Mouse (Mus musculus): ENCODE measurements around the gene Atp13a3. TPM values are rescaled to one million over a fixed set of nuclear protein-coding genes. Genes with fewer than 3 reads are reported as not detected.
"Not testable (repeated sequence)": the region's sequence is repeated elsewhere in the genome, so short reads cannot be mapped to it uniquely, and the experiment has no call there.

The Atp13a3 gene
- polyA plus RNA-seq (2015; fragmentation: Nextera tagmentation; extraction: Ambion mirVana), result 8.4 and 11.7 TPM in 2 replicates

DNA sequence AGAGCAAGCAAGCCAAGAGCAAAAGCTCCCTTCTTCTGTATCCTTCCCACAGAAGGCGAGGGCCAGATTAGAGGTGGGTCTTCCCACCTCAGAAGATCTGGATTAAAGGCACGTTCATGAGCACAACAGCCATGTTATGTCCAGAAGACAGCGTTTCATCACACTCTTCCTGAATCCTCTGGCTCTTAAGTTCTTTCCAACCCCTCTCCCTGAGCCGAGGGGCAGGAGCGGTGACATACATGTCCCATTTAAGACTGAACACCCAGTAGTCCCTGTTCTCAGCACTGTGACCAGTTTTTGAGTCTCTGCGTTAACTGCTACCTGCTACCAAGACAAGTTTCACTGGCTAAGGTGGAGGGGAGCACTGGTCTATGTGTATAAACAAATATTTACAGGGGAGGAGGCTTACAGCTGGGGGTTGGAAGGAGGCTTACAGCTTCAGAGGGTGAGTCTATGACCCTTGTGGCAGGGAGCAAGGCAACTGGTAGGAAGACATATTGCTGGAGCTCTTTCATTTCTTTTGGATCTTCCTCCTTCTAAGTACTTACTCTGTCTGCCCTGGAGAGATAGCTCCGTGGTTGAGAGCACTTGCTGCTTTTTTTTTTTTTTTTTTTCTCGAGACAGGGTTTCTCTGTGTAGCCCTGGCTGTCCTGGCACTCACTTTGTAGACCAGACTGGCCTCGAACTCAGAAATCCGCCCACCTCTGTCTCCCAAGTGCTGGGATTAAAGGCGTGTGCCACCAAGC lies at the start of gene Atp13a3:
TSS of gene Atp13a3 (minus strand) at position 51 of the 746 bp plus-strand sequence.
- no peaks in the 10 kb centered on the region for H3K4me1 ChIP-seq (ENCODE audit: insufficient read depth, low read length)
- H3K4me3 ChIP-seq (ENCODE audit: low read length), result no peak within 1 kb of the TSS
- H3K9ac ChIP-seq (replicated peaks; ENCODE audit: low read length), result no peak within 1 kb of the TSS
- WGBS, result 73% methylated on average over 11 of the region's 11 CpGs
- H3K36me3 ChIP-seq (ENCODE audit: insufficient read depth, low read length), result no peaks in the 10 kb centered on the region
- no peak for ATAC-seq (ENCODE audit: low FRiP score, low TSS enrichment)
- H3K27me3 ChIP-seq (ENCODE audit: insufficient read depth, low read length), result no peaks in the 10 kb centered on the region
- H3K4me2 ChIP-seq (replicated peaks; ENCODE audit: low read depth, low read length), result no peak within 1 kb of the TSS
- H3K27ac ChIP-seq (ENCODE audit: low read length), result no peak within 1 kb of the TSS
- no peaks in the 10 kb centered on the region for H3K9me3 ChIP-seq (ENCODE audit: low read length)

DNA sequence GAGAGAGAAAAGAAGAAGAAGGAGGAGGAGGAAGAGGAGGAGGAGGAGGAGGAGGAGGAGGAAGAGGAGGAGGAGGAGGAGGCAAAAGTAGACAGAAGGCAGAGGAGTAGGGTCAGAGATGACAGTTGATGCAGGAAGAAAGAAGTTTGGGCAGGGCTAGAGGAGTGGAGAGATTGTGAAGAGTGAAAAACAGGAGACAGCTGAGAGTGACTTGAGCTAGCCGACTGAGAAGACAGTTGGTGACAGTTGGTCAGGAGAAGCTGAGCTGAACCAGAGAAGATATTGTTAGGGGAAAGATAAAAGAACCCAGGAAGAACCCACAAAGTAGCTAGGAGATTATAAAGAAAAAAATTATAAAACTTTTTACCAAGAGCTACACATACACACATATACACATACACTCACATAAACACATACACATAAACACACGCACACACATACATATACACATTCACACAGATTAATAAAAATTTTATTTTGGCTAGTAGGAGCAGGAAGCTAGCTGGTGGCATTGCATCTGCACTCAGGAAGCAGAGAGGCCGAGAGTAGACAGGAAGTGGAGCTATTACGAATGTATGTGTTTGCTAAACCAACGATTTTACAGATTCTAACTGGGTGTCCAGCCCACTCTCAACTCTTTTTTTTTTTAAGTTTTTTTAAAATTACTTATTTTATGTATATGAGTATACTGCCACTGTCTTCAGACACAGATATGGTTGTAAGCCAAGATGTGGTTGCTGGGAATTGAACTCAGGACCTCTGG lies 47.6 kb upstream of the Atp13a3 start:
- H3K4me3 ChIP-seq (ENCODE audit: low read length), result no peak overlapping the region
- 61% methylated on average over 5 of the region's 5 CpGs for WGBS
- H3K36me3 ChIP-seq (ENCODE audit: insufficient read depth, low read length), result no peaks in the 10 kb centered on the region
- no peak overlapping the region for H3K9ac ChIP-seq (replicated peaks; ENCODE audit: low read length)
- H3K9me3 ChIP-seq (ENCODE audit: low read length), result no peaks in the 10 kb centered on the region
- no peak overlapping the region for H3K27ac ChIP-seq (ENCODE audit: low read length)
- ATAC-seq (ENCODE audit: low FRiP score, low TSS enrichment), result no peak
- H3K4me2 ChIP-seq (replicated peaks; ENCODE audit: low read depth, low read length), result no peak overlapping the region
- H3K4me1 ChIP-seq (ENCODE audit: insufficient read depth, low read length), result no peaks in the 10 kb centered on the region
- no peaks in the 10 kb centered on the region for H3K27me3 ChIP-seq (ENCODE audit: insufficient read depth, low read length)

DNA sequence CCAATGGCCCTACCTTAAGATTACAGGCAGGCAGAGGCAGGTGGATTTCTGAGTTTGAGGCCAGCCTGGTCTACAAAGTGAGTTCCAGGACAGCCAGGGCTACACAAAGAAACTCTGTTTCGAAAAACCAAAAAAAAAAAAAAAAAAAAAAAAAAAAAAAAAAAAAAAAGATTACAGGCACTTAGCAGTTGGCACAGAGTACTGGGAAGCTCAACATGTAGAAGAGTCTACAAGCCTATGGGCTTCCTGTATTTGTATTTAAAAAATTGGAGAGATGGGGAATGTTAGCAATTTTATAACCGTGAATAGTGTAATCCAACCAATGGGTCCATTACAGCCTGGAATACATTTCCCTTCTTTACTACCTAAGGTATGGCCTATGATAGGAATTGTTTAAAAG lies 45.4 kb upstream of the Atp13a3 start:
- not testable (repeated sequence) for H3K9ac ChIP-seq (replicated peaks; ENCODE audit: low read length); H3K27ac ChIP-seq (ENCODE audit: low read length); H3K4me3 ChIP-seq (ENCODE audit: low read length); H3K4me1 ChIP-seq (ENCODE audit: insufficient read depth, low read length); H3K36me3 ChIP-seq (ENCODE audit: insufficient read depth, low read length); H3K9me3 ChIP-seq (ENCODE audit: low read length); H3K27me3 ChIP-seq (ENCODE audit: insufficient read depth, low read length); ATAC-seq (ENCODE audit: low FRiP score, low TSS enrichment); H3K4me2 ChIP-seq (replicated peaks; ENCODE audit: low read depth, low read length)
- 89% methylated on average over 2 of the region's 2 CpGs for WGBS

DNA sequence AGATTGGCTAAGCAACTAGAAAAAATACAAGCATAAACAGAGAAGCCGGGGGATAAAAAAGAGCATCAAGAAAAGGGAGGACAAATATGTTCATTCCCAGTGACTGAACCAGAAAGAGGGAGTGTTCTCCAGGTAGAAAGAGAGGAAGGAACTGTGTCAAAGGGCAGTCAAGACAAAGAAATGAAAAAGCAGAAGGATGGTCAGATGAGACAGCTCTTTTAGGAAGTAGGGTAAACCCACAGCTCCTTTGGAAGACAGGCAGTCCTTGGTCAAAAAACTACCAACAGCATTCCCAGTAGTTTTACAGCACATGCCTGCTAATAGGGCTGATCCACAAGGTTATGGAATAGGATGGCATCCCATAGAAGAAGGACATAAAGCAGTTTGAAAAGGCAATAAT lies 43.2 kb upstream of the Atp13a3 start:
- Histone ChIP-seq H3K36me3 (ENCODE audit: insufficient read depth, low read length) (no peaks in the 10 kb centered on the region), H3K27ac (ENCODE audit: low read length) (no peak overlapping the region), H3K9me3 (ENCODE audit: low read length) (no peaks in the 10 kb centered on the region), H3K4me1 (ENCODE audit: insufficient read depth, low read length) (no peaks in the 10 kb centered on the region), H3K4me3 (ENCODE audit: low read length) (no peak overlapping the region), H3K27me3 (ENCODE audit: insufficient read depth, low read length) (no peaks in the 10 kb centered on the region), H3K9ac (replicated peaks; ENCODE audit: low read length) (no peak overlapping the region), H3K4me2 (replicated peaks; ENCODE audit: low read depth, low read length) (no peak overlapping the region)
- no peak for ATAC-seq (ENCODE audit: low FRiP score, low TSS enrichment)
- WGBS, result 96% methylated on average over 1 of the region's 1 CpGs

DNA sequence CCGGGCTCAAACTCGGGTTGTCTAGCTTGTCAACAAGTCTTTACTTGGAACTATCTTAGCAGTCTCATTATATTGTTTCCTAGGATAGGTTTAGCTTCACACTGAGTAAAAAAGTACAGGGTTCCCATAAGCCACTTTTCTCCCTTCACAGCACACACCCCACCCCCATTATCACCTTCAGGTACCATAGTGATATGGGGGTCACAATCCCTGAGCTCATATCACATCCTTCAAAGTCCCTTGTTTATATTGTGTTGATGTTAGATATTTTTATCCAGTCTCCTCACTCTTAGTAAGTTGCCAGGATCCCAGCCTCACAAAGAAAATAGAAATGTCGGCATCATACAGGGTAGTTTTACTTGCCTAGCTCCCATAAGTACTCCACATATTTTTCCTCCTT lies 42.4 kb upstream of the Atp13a3 start:
- no peak for ATAC-seq (ENCODE audit: low FRiP score, low TSS enrichment)
- no peaks in the 10 kb centered on the region for H3K9me3 ChIP-seq (ENCODE audit: low read length)
- WGBS, result 88% methylated on average over 3 of the region's 3 CpGs
- H3K27me3 ChIP-seq (ENCODE audit: insufficient read depth, low read length), result no peaks in the 10 kb centered on the region
- no peak overlapping the region for H3K9ac ChIP-seq (replicated peaks; ENCODE audit: low read length)
- H3K4me1 ChIP-seq (ENCODE audit: insufficient read depth, low read length), result peaks cover 7% of the 10 kb centered on the region; the same call in 1 of the 2 replicates
- H3K4me3 ChIP-seq (ENCODE audit: low read length), result no peak overlapping the region
- no peak overlapping the region for H3K27ac ChIP-seq (ENCODE audit: low read length)
- no peaks in the 10 kb centered on the region for H3K36me3 ChIP-seq (ENCODE audit: insufficient read depth, low read length)
- no peak overlapping the region for H3K4me2 ChIP-seq (replicated peaks; ENCODE audit: low read depth, low read length)

DNA sequence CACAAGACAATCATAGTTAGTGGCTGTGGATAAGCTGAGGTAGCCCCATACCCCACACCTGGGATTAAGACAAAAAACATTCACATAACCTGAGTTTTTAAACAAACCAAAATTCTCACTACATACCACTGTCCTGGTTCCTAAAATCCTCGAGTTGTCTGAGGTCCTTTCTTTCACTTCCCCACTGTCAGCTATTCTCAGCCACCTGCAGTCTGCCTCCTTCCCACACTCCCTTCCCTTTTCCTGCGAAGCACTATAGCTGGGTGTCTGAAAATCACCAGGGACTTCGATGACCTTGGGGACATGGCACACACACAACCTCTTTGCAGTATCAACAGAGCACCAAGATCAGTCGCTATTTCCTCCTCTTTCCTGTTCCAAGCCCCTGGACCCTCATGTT lies 41.9 kb upstream of the Atp13a3 start:
- H3K27ac ChIP-seq (ENCODE audit: low read length), result no peak overlapping the region
- H3K36me3 ChIP-seq (ENCODE audit: insufficient read depth, low read length), result no peaks in the 10 kb centered on the region
- H3K4me1 ChIP-seq (ENCODE audit: insufficient read depth, low read length), result peaks cover 7% of the 10 kb centered on the region; the same call in 1 of the 2 replicates
- no peak for ATAC-seq (ENCODE audit: low FRiP score, low TSS enrichment)
- no peak overlapping the region for H3K4me2 ChIP-seq (replicated peaks; ENCODE audit: low read depth, low read length)
- 67% methylated on average over 4 of the region's 4 CpGs for WGBS
- H3K4me3 ChIP-seq (ENCODE audit: low read length), result no peak overlapping the region
- no peak overlapping the region for H3K9ac ChIP-seq (replicated peaks; ENCODE audit: low read length)
- no peaks in the 10 kb centered on the region for H3K27me3 ChIP-seq (ENCODE audit: insufficient read depth, low read length)
- H3K9me3 ChIP-seq (ENCODE audit: low read length), result no peaks in the 10 kb centered on the region

DNA sequence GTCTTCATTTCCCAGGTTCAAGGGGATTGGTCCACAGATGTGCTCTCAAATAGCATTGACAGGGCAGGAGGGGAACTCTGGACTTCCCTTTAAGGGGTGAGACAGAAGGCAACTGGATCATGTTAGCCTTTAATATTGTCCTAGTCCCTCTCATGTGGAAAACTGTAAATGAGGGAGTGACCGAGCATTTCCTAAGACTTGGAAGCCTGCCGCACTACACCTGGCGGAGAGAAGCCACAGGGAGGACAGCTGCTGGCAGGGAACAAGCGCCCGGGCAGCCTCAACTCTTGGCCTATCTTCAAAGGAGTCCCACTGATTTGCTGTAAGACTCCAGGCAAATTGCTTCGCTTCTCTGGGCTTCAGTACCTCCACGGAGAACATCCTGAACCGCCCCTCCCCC lies 37.6 kb upstream of the Atp13a3 start:
- ATAC-seq (ENCODE audit: low FRiP score, low TSS enrichment), result no peak
- Histone ChIP-seq H3K9me3 (ENCODE audit: low read length) (no peaks in the 10 kb centered on the region), H3K27me3 (ENCODE audit: insufficient read depth, low read length) (no peaks in the 10 kb centered on the region), H3K36me3 (ENCODE audit: insufficient read depth, low read length) (no peaks in the 10 kb centered on the region), H3K27ac (ENCODE audit: low read length) (no peak overlapping the region), H3K9ac (replicated peaks; ENCODE audit: low read length) (no peak overlapping the region), H3K4me3 (ENCODE audit: low read length) (no peak overlapping the region), H3K4me1 (ENCODE audit: insufficient read depth, low read length) (peaks cover 7% of the 10 kb centered on the region; the same call in 1 of the 2 replicates), H3K4me2 (replicated peaks; ENCODE audit: low read depth, low read length) (no peak overlapping the region)
- 32% methylated on average over 8 of the region's 8 CpGs for WGBS

DNA sequence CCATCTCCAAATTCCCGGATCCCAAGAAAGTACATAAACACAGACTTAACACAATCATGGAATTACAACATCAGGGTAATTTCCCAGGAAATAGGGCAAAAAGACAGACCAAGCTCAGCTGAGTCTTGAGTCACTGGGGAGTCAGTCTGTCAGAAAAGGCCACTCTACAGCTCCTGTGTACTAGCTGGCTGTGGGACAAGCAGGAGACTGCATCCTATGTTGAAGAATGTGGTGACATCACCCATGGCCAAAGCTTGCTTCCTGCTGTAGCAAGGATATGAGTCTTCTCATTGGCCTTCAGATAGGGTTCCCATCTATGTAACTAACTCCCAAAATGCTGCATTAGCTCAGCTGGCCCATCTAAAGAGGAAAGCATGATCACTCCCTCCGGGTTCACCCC lies 36.7 kb upstream of the Atp13a3 start:
- no peaks in the 10 kb centered on the region for H3K27me3 ChIP-seq (ENCODE audit: insufficient read depth, low read length)
- no peak for ATAC-seq (ENCODE audit: low FRiP score, low TSS enrichment)
- no peak overlapping the region for H3K27ac ChIP-seq (ENCODE audit: low read length)
- H3K9me3 ChIP-seq (ENCODE audit: low read length), result no peaks in the 10 kb centered on the region
- H3K4me1 ChIP-seq (ENCODE audit: insufficient read depth, low read length), result peaks cover 7% of the 10 kb centered on the region; the same call in 1 of the 2 replicates
- H3K4me2 ChIP-seq (replicated peaks; ENCODE audit: low read depth, low read length), result no peak overlapping the region
- 82% methylated on average over 2 of the region's 2 CpGs for WGBS
- H3K36me3 ChIP-seq (ENCODE audit: insufficient read depth, low read length), result no peaks in the 10 kb centered on the region
- H3K9ac ChIP-seq (replicated peaks; ENCODE audit: low read length), result no peak overlapping the region
- H3K4me3 ChIP-seq (ENCODE audit: low read length), result no peak overlapping the region

DNA sequence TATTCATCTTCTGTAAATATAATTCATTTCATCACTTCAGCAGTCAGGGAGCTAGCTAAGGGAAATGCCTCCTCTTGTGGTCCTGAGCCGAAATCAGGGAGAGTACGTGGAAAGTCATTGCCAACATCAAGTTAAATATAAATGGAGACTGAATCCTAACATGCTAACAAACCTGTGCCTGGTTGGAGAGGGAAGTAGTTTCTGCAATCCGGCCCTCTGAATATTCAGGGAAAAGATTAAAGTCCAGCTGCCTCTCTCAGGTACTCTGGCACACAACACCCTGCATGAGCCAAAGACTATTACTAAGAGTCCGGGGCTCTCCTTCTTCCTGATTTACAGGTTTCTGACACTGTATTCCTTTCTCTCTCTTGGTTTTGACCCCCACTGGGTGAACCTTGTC lies 35.6 kb upstream of the Atp13a3 start:
- H3K9me3 ChIP-seq (ENCODE audit: low read length), result no peaks in the 10 kb centered on the region
- ATAC-seq (ENCODE audit: low FRiP score, low TSS enrichment), result peak; percentile 54; the same call in 1 of the 2 replicates
- H3K4me1 ChIP-seq (ENCODE audit: insufficient read depth, low read length), result peaks cover 7% of the 10 kb centered on the region; the same call in 1 of the 2 replicates
- WGBS, result 75% methylated on average over 4 of the region's 4 CpGs
- H3K4me3 ChIP-seq (ENCODE audit: low read length), result no peak overlapping the region
- H3K36me3 ChIP-seq (ENCODE audit: insufficient read depth, low read length), result no peaks in the 10 kb centered on the region
- H3K4me2 ChIP-seq (replicated peaks; ENCODE audit: low read depth, low read length), result no peak overlapping the region
- no peaks in the 10 kb centered on the region for H3K27me3 ChIP-seq (ENCODE audit: insufficient read depth, low read length)
- H3K27ac ChIP-seq (ENCODE audit: low read length), result no peak overlapping the region
- H3K9ac ChIP-seq (replicated peaks; ENCODE audit: low read length), result no peak overlapping the region

DNA sequence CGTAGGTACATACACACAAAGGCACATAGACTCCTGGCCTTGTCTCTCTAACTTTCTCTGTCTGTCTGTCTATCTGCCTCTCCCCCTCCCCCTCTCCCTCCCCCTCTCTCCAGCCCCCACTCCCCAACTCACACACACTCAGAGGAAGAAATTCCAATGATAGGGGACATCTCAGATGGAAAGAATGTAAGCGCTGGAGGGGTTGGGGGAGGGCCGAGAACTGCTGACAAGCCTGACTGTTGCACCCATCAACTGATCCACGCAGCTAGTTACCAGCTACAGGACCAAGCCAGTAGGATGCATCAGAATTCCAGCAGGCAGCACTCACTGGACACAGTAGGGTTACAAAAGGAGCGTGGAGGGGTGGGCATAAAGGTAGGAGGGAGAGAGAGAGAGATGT lies 34.1 kb upstream of the Atp13a3 start:
- no peak overlapping the region for H3K4me3 ChIP-seq (ENCODE audit: low read length)
- no peaks in the 10 kb centered on the region for H3K36me3 ChIP-seq (ENCODE audit: insufficient read depth, low read length)
- H3K9me3 ChIP-seq (ENCODE audit: low read length), result no peaks in the 10 kb centered on the region
- no peak for ATAC-seq (ENCODE audit: low FRiP score, low TSS enrichment)
- no peaks in the 10 kb centered on the region for H3K27me3 ChIP-seq (ENCODE audit: insufficient read depth, low read length)
- WGBS, result 80% methylated on average over 5 of the region's 5 CpGs
- H3K9ac ChIP-seq (replicated peaks; ENCODE audit: low read length), result no peak overlapping the region
- H3K4me2 ChIP-seq (replicated peaks; ENCODE audit: low read depth, low read length), result no peak overlapping the region
- H3K4me1 ChIP-seq (ENCODE audit: insufficient read depth, low read length), result peaks cover 10% of the 10 kb centered on the region
- H3K27ac ChIP-seq (ENCODE audit: low read length), result no peak overlapping the region

Measured in kidney, embryonic 16.5 days (tissue).